In the genomic region with DNA sequence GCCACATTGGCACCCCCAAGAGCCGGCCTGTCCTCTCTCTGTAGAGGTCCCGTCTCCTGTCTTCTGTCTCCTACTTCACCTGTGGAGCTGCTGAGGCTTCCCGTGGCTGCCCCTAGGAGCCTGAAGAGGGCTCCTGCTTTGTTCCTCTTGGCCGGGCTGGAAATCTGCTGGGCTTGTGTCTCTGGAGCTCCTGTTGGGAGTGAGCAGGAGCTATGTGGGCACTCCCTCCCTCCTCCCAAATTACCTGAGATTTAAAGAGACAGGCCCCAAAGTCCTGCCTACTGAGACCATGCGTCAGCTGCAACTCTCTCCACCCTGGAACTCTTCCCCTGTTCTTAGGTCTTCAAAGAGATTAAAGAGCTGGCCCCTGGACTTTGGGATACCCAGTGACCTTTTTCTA, we compare ENCODE assay signal across 16 mouse cellular contexts. TPM values are rescaled to one million over a fixed set of nuclear protein-coding genes. Genes with fewer than 3 reads are reported as not detected.
DNase-seq lines count a peak whose midpoint lies in the region; ATAC-seq and TF ChIP-seq lines count a peak whose summit lies in the region.
"Had no signal": no experiment of that assay in that cellular context is flagged by ENCODE, and none has a peak within 500 bp of the region (broad histone marks: within the 10 kb centered on the region; RNA-seq: fewer than 3 reads in every experiment).

A gene (minus strand): TSS at position 228 of the 400 bp plus-strand sequence.

- 16% methylated on average over 5 of the region's 5 CpGs for WGBS in kidney, postnatal 0 days
- 16% methylated on average over 5 of the region's 5 CpGs for WGBS in intestine, embryonic 14.5 days
- 22% methylated on average over 5 of the region's 5 CpGs for WGBS in lung, adult 2 months
- 25% methylated on average over 5 of the region's 5 CpGs for WGBS in stomach, embryonic 15.5 days

- H3K27ac ChIP-seq in kidney, postnatal 0 days = no peak within 1 kb of the TSS
- H3K27ac ChIP-seq in intestine, embryonic 14.5 days (ENCODE audit: low read depth) = no peak within 1 kb of the TSS
- H3K27ac ChIP-seq in stomach, embryonic 15.5 days = no peak within 1 kb of the TSS
- H3K27ac ChIP-seq: forebrain, embryonic 12.5 days; macrophage had no signal

- no peaks in the 10 kb centered on the region for H3K36me3 ChIP-seq in kidney, postnatal 0 days (ENCODE audit: insufficient read depth, low read length)
- no peaks in the 10 kb centered on the region for H3K36me3 ChIP-seq in intestine, embryonic 14.5 days (ENCODE audit: control insufficient read depth, insufficient read depth, low read length)
- no peaks in the 10 kb centered on the region for H3K36me3 ChIP-seq in stomach, embryonic 15.5 days
- H3K36me3 ChIP-seq: forebrain, embryonic 12.5 days had no signal

- no peak for TF ChIP-seq POLR2A in lung, adult 2 months (IDR thresholded peaks at IDR 0.05; ENCODE audit: borderline replicate concordance, extremely low read depth, low read depth, low read length)

- H3K4me3 ChIP-seq in kidney, postnatal 0 days (replicated peaks; ENCODE audit: low read depth, low read length) = peak within 1 kb of the TSS; percentile 25
- H3K4me3 ChIP-seq in intestine, embryonic 14.5 days (ENCODE audit: low read depth, low read length) = no peak within 1 kb of the TSS
- peak within 1 kb of the TSS; percentile 0 for H3K4me3 ChIP-seq in lung, adult 2 months (replicated peaks; ENCODE audit: extremely low read depth, low read depth, low read length)
- H3K4me3 ChIP-seq in stomach, embryonic 15.5 days (replicated peaks) = peak within 1 kb of the TSS; percentile 34
- H3K4me3 ChIP-seq: forebrain, embryonic 12.5 days had no signal

- no peak for ATAC-seq in kidney, postnatal 0 days (replicated peaks; ENCODE audit: low FRiP score, low read depth)
- no peak for ATAC-seq in intestine, embryonic 14.5 days (replicated peaks; ENCODE audit: low FRiP score, low TSS enrichment, low read depth)
- ATAC-seq in stomach, embryonic 15.5 days (ENCODE audit: insufficient read depth, low FRiP score, low read depth) = no peak; the same call in 1 of the 2 replicates
- no peak for ATAC-seq in monocyte, adult 5-6 weeks (replicated peaks; ENCODE audit: insufficient number of reproducible peaks, low FRiP score, low TSS enrichment, poor library complexity, severe bottlenecking)

- no peaks in the 10 kb centered on the region for H3K4me1 ChIP-seq in kidney, postnatal 0 days (replicated peaks; ENCODE audit: insufficient read depth, low read length)
- no peaks in the 10 kb centered on the region for H3K4me1 ChIP-seq in intestine, embryonic 14.5 days (replicated peaks; ENCODE audit: control insufficient read depth, insufficient read depth, low read length)
- no peaks in the 10 kb centered on the region for H3K4me1 ChIP-seq in lung, adult 2 months (ENCODE audit: control insufficient read depth, insufficient read depth, low read length)
- no peaks in the 10 kb centered on the region for H3K4me1 ChIP-seq in stomach, embryonic 15.5 days
- H3K4me1 ChIP-seq: forebrain, embryonic 12.5 days had no signal

- no peak for TF ChIP-seq CTCF in kidney, postnatal 0 days (IDR thresholded peaks at IDR 0.05; ENCODE audit: low read depth)
- TF ChIP-seq CTCF in lung, adult 2 months (IDR thresholded peaks at IDR 0.05; ENCODE audit: insufficient read depth, low read length) = no peak

- H3K9me3 ChIP-seq in kidney, postnatal 0 days (replicated peaks; ENCODE audit: low read length) = no peaks in the 10 kb centered on the region
- H3K9me3 ChIP-seq in intestine, embryonic 14.5 days (ENCODE audit: control insufficient read depth, low read length) = no peaks in the 10 kb centered on the region
- H3K9me3 ChIP-seq in stomach, embryonic 15.5 days = no peaks in the 10 kb centered on the region
- H3K9me3 ChIP-seq: forebrain, embryonic 12.5 days had no signal

- peak within 1 kb of the TSS; percentile 39 for H3K4me2 ChIP-seq in kidney, postnatal 0 days (ENCODE audit: low read length)
- 0 out of 2 replicates have a peak within 1 kb of the TSS, but pooled peaks have one; percentile 3 for H3K4me2 ChIP-seq in intestine, embryonic 14.5 days (ENCODE audit: low read length)
- H3K4me2 ChIP-seq in stomach, embryonic 15.5 days = peak within 1 kb of the TSS; percentile 35; the same call in 1 of the 2 replicates
- H3K4me2 ChIP-seq: forebrain, embryonic 12.5 days had no signal

- H3K9ac ChIP-seq in kidney, postnatal 0 days (ENCODE audit: low read depth, low read length) = 0 out of 2 replicates have a peak within 1 kb of the TSS, but pooled peaks have one; percentile 13
- H3K9ac ChIP-seq in intestine, embryonic 14.5 days (ENCODE audit: low read length) = no peak within 1 kb of the TSS
- peak within 1 kb of the TSS; percentile 8; the same call in 1 of the 2 replicates for H3K9ac ChIP-seq in stomach, embryonic 15.5 days
- H3K9ac ChIP-seq: forebrain, embryonic 12.5 days had no signal

- no peak for DNase-seq in kidney, postnatal 0 days (ENCODE audit: low spot score)
- no peak for DNase-seq in kidney, postnatal 14 days
- no peak for DNase-seq in intestine, embryonic 14.5 days (ENCODE audit: low spot score)
- no peak for DNase-seq in lung, adult 2 months
- DNase-seq in urinary bladder, postnatal 25 days (ENCODE audit: low spot score) = no peak
- DNase-seq: adrenal gland, postnatal 36 days; cerebellum, postnatal 14 days; kidney, postnatal 36 days; layer of hippocampus, postnatal 36 days; spleen, adult 18-20 months had no signal

- no peaks in the 10 kb centered on the region for H3K27me3 ChIP-seq in kidney, postnatal 0 days (ENCODE audit: insufficient read depth, low read length)
- no peaks in the 10 kb centered on the region for H3K27me3 ChIP-seq in intestine, embryonic 14.5 days (replicated peaks; ENCODE audit: control insufficient read depth, insufficient read depth, low read length)
- H3K27me3 ChIP-seq in stomach, embryonic 15.5 days (replicated peaks) = no peaks in the 10 kb centered on the region
- H3K27me3 ChIP-seq: forebrain, embryonic 12.5 days had no signal

RNA-seq across cellular contexts. Expression of the gene that starts here (rescaled TPM):
- 5.7 and 5.8 TPM in 2 replicates for polyA plus RNA-seq in kidney, postnatal 0 days (2015; fragmentation: Nextera tagmentation; extraction: Ambion mirVana)
- 0.30 and 0.58 TPM in 2 replicates for polyA plus RNA-seq in intestine, embryonic 14.5 days (2014; fragmentation: Nextera tagmentation; extraction: Ambion mirVana)
- 3.0 and 4.5 TPM in 2 replicates for polyA plus RNA-seq in lung, adult 2 months (2012; rRNA removed)
- polyA plus RNA-seq in stomach, embryonic 15.5 days (2015; fragmentation: Nextera tagmentation; extraction: Ambion mirVana) = 5.0 and 5.3 TPM in 2 replicates
- not detected in 3 replicates for total RNA-seq in monocyte, adult 5-6 weeks (2017)
- total RNA-seq: adrenal gland, postnatal 36 days; hematopoietic stem cell, adult 5-6 weeks; MEL had no signal
- polyA plus RNA-seq: macrophage had no signal
